Mouse (Mus musculus): ENCODE results near the gene Mrpl35. TPM values are rescaled to one million over a fixed set of nuclear protein-coding genes. Genes with fewer than 3 reads are reported as not detected.

Gene Mrpl35
- polyA plus RNA-seq, 1 experiment = 60.8 TPM

- H3K27me3 ChIP-seq (ENCODE audit: control insufficient read depth, insufficient read depth, low read length, poor library complexity, severe bottlenecking) = no peaks in the 10 kb centered on the region
- H3K4me3 ChIP-seq (ENCODE audit: low read depth, low read length) = no peak overlapping the region
- TF ChIP-seq EP300 (IDR thresholded peaks at IDR 0.05; ENCODE audit: insufficient read depth, low read depth, low read length) = no peak
- peak; percentile 96 for TF ChIP-seq CTCF (IDR thresholded peaks at IDR 0.05; ENCODE audit: low read depth, low read length)
- TF ChIP-seq POLR2A (IDR thresholded peaks at IDR 0.05; ENCODE audit: insufficient read depth, low read length) = no peak
- H3K4me1 ChIP-seq (ENCODE audit: control insufficient read depth, insufficient read depth, low read length) = no peaks in the 10 kb centered on the region
- no peak overlapping the region for H3K9ac ChIP-seq (ENCODE audit: low read depth, poor library complexity, severe bottlenecking)
- peaks cover 4% of the 10 kb centered on the region; the same call in 1 of the 2 replicates for H3K9me3 ChIP-seq (replicated peaks; ENCODE audit: control insufficient read depth, insufficient read depth, low read length, poor library complexity, severe bottlenecking)
- H3K36me3 ChIP-seq (ENCODE audit: control insufficient read depth, insufficient read depth, low read length, poor library complexity, severe bottlenecking) = no peaks in the 10 kb centered on the region
- H3K27ac ChIP-seq (ENCODE audit: insufficient read depth, low read length) = no peak overlapping the region
These were observed 22.5 kb downstream of the Mrpl35 start for GRCm38 (mm10) chr6:71804061-71804829.

- H3K36me3 ChIP-seq (ENCODE audit: control insufficient read depth, insufficient read depth, low read length, poor library complexity, severe bottlenecking) = no peaks in the 10 kb centered on the region
- H3K27ac ChIP-seq (ENCODE audit: insufficient read depth, low read length) = no peak overlapping the region
- no peaks in the 10 kb centered on the region for H3K27me3 ChIP-seq (ENCODE audit: control insufficient read depth, insufficient read depth, low read length, poor library complexity, severe bottlenecking)
- H3K9ac ChIP-seq (ENCODE audit: low read depth, poor library complexity, severe bottlenecking) = no peak overlapping the region
- no peaks in the 10 kb centered on the region for H3K4me1 ChIP-seq (ENCODE audit: control insufficient read depth, insufficient read depth, low read length)
- H3K4me3 ChIP-seq (ENCODE audit: low read depth, low read length) = no peak overlapping the region
- no peak for TF ChIP-seq POLR2A (IDR thresholded peaks at IDR 0.05; ENCODE audit: insufficient read depth, low read length)
- TF ChIP-seq EP300 (IDR thresholded peaks at IDR 0.05; ENCODE audit: insufficient read depth, low read depth, low read length) = no peak
- TF ChIP-seq CTCF (IDR thresholded peaks at IDR 0.05; ENCODE audit: low read depth, low read length) = no peak
- peaks cover 4% of the 10 kb centered on the region; the same call in 1 of the 2 replicates for H3K9me3 ChIP-seq (replicated peaks; ENCODE audit: control insufficient read depth, insufficient read depth, low read length, poor library complexity, severe bottlenecking)
These were observed 23.2 kb downstream of the Mrpl35 start for GRCm38 (mm10) chr6:71803609-71804008.

GRCm38 (mm10) chr6:71801714-71802094 lies 25.1 kb downstream of the Mrpl35 start:
- no peak overlapping the region for H3K9ac ChIP-seq (ENCODE audit: low read depth, poor library complexity, severe bottlenecking)
- no peaks in the 10 kb centered on the region for H3K36me3 ChIP-seq (ENCODE audit: control insufficient read depth, insufficient read depth, low read length, poor library complexity, severe bottlenecking)
- H3K27me3 ChIP-seq (ENCODE audit: control insufficient read depth, insufficient read depth, low read length, poor library complexity, severe bottlenecking) = no peaks in the 10 kb centered on the region
- H3K4me1 ChIP-seq (ENCODE audit: control insufficient read depth, insufficient read depth, low read length) = no peaks in the 10 kb centered on the region
- TF ChIP-seq EP300 (IDR thresholded peaks at IDR 0.05; ENCODE audit: insufficient read depth, low read depth, low read length) (no peak), POLR2A (IDR thresholded peaks at IDR 0.05; ENCODE audit: insufficient read depth, low read length) (no peak), CTCF (IDR thresholded peaks at IDR 0.05; ENCODE audit: low read depth, low read length) (no peak)
- no peak overlapping the region for H3K27ac ChIP-seq (ENCODE audit: insufficient read depth, low read length)
- peaks cover 4% of the 10 kb centered on the region; the same call in 1 of the 2 replicates for H3K9me3 ChIP-seq (replicated peaks; ENCODE audit: control insufficient read depth, insufficient read depth, low read length, poor library complexity, severe bottlenecking)
- H3K4me3 ChIP-seq (ENCODE audit: low read depth, low read length) = no peak overlapping the region

- Histone ChIP-seq H3K27me3 (ENCODE audit: control insufficient read depth, insufficient read depth, low read length, poor library complexity, severe bottlenecking) (no peaks in the 10 kb centered on the region), H3K4me1 (ENCODE audit: control insufficient read depth, insufficient read depth, low read length) (no peaks in the 10 kb centered on the region), H3K9ac (ENCODE audit: low read depth, poor library complexity, severe bottlenecking) (no peak overlapping the region), H3K27ac (ENCODE audit: insufficient read depth, low read length) (no peak overlapping the region), H3K36me3 (ENCODE audit: control insufficient read depth, insufficient read depth, low read length, poor library complexity, severe bottlenecking) (no peaks in the 10 kb centered on the region), H3K4me3 (ENCODE audit: low read depth, low read length) (no peak overlapping the region), H3K9me3 (replicated peaks; ENCODE audit: control insufficient read depth, insufficient read depth, low read length, poor library complexity, severe bottlenecking) (no peaks in the 10 kb centered on the region)
- TF ChIP-seq CTCF (IDR thresholded peaks at IDR 0.05; ENCODE audit: low read depth, low read length) (no peak), EP300 (IDR thresholded peaks at IDR 0.05; ENCODE audit: insufficient read depth, low read depth, low read length) (no peak), POLR2A (IDR thresholded peaks at IDR 0.05; ENCODE audit: insufficient read depth, low read length) (no peak)
These were observed 25.6 kb downstream of the Mrpl35 start for GRCm38 (mm10) chr6:71801011-71801713.

- no peaks in the 10 kb centered on the region for H3K4me1 ChIP-seq (ENCODE audit: control insufficient read depth, insufficient read depth, low read length)
These were observed 27.4 kb downstream of the Mrpl35 start for GRCm38 (mm10) chr6:71799391-71799790.

GRCm38 (mm10) chr6:71791771-71792170 lies 35.0 kb downstream of the Mrpl35 start:
- Histone ChIP-seq H3K4me3 (ENCODE audit: low read depth, low read length) (no peak overlapping the region), H3K27ac (ENCODE audit: insufficient read depth, low read length) (no peak overlapping the region), H3K9ac (ENCODE audit: low read depth, poor library complexity, severe bottlenecking) (no peak overlapping the region), H3K4me1 (ENCODE audit: control insufficient read depth, insufficient read depth, low read length) (no peaks in the 10 kb centered on the region), H3K27me3 (ENCODE audit: control insufficient read depth, insufficient read depth, low read length, poor library complexity, severe bottlenecking) (no peaks in the 10 kb centered on the region), H3K9me3 (replicated peaks; ENCODE audit: control insufficient read depth, insufficient read depth, low read length, poor library complexity, severe bottlenecking) (no peaks in the 10 kb centered on the region), H3K36me3 (ENCODE audit: control insufficient read depth, insufficient read depth, low read length, poor library complexity, severe bottlenecking) (no peaks in the 10 kb centered on the region)
- TF ChIP-seq CTCF (IDR thresholded peaks at IDR 0.05; ENCODE audit: low read depth, low read length) (no peak), POLR2A (IDR thresholded peaks at IDR 0.05; ENCODE audit: insufficient read depth, low read length) (no peak), EP300 (IDR thresholded peaks at IDR 0.05; ENCODE audit: insufficient read depth, low read depth, low read length) (no peak)

More at GRCm38 (mm10) chr6:71799391-71799790, 27.4 kb downstream of the Mrpl35 start:
- TF ChIP-seq EP300 (IDR thresholded peaks at IDR 0.05; ENCODE audit: insufficient read depth, low read depth, low read length) = no peak
- TF ChIP-seq CTCF (IDR thresholded peaks at IDR 0.05; ENCODE audit: low read depth, low read length) = no peak
- no peak overlapping the region for H3K4me3 ChIP-seq (ENCODE audit: low read depth, low read length)
- H3K27me3 ChIP-seq (ENCODE audit: control insufficient read depth, insufficient read depth, low read length, poor library complexity, severe bottlenecking) = no peaks in the 10 kb centered on the region
- no peaks in the 10 kb centered on the region for H3K36me3 ChIP-seq (ENCODE audit: control insufficient read depth, insufficient read depth, low read length, poor library complexity, severe bottlenecking)
- H3K27ac ChIP-seq (ENCODE audit: insufficient read depth, low read length) = no peak overlapping the region
- no peak overlapping the region for H3K9ac ChIP-seq (ENCODE audit: low read depth, poor library complexity, severe bottlenecking)
- no peaks in the 10 kb centered on the region for H3K9me3 ChIP-seq (replicated peaks; ENCODE audit: control insufficient read depth, insufficient read depth, low read length, poor library complexity, severe bottlenecking)

Data from ES-Bruce4 (cell line).